26 mouse cellular contexts compared by ENCODE assay signal in genomic region chrX:164082030-164082429, GRCm38 (mm10). TPM values are rescaled to one million over a fixed set of nuclear protein-coding genes. Genes with fewer than 3 reads are reported as not detected.
DNase-seq lines count a peak whose midpoint lies in the region; ATAC-seq and TF ChIP-seq lines count a peak whose summit lies in the region.
"Had no signal": no experiment of that assay in that cellular context is flagged by ENCODE, and none has a peak within 500 bp of the region (broad histone marks: within the 10 kb centered on the region; RNA-seq: fewer than 3 reads in every experiment).

No protein-coding gene starts in this region.

- peak; percentile 59 for DNase-seq in MEL (ENCODE audit: low read depth, low spot score)
- peak; percentile 26 for DNase-seq in liver
- DNase-seq in liver, embryonic 14.5 days (ENCODE audit: low read depth in 3 of 3, low spot score in 3 of 3): peak in 1 of 3 experiments; percentile 41
- DNase-seq in retina, postnatal 1 day: no peak
- no peak for DNase-seq in MN1 (ENCODE audit: low spot score)
- no peak for DNase-seq in thymus, postnatal 0 days (ENCODE audit: low spot score)
- DNase-seq: adrenal gland, adult 2 months; adrenal gland, postnatal 25 days; cerebellum, adult 2 months; cerebellum, postnatal 14 days; forebrain, postnatal 0 days; gastrocnemius, postnatal 14 days; heart, adult 2 months; heart, postnatal 14 days had no signal

- peaks cover 0 to 14% of the 10 kb centered on the region in 2 experiments; a peak in 2 of 4 replicates for H3K36me3 ChIP-seq in MEL (ENCODE audit: control insufficient read depth in 1 of 2, insufficient read depth in 2 of 2, low read length in 2 of 2)
- no peaks in the 10 kb centered on the region for H3K36me3 ChIP-seq in liver, embryonic 14.5 days (replicated peaks; ENCODE audit: control insufficient read depth, insufficient read depth, low read depth)
- H3K36me3 ChIP-seq: embryonic facial prominence, embryonic 13.5 days; forebrain, embryonic 12.5 days; heart, embryonic 15.5 days; hindbrain, embryonic 10.5 days had no signal

- H3K4me2 ChIP-seq in liver, embryonic 14.5 days (ENCODE audit: low read depth): no peak overlapping the region
- H3K4me2 ChIP-seq: embryonic facial prominence, embryonic 13.5 days; forebrain, embryonic 12.5 days; heart, embryonic 11.5 days; heart, embryonic 15.5 days; hindbrain, embryonic 14.5 days had no signal

- no peaks in the 10 kb centered on the region for H3K9me3 ChIP-seq in MEL (replicated peaks; ENCODE audit: insufficient read depth, low read length)
- no peaks in the 10 kb centered on the region for H3K9me3 ChIP-seq in liver, embryonic 14.5 days (ENCODE audit: control insufficient read depth, low read length)
- H3K9me3 ChIP-seq: embryonic facial prominence, embryonic 13.5 days; forebrain, embryonic 12.5 days; heart, embryonic 15.5 days; hindbrain, embryonic 10.5 days had no signal

- H3K9ac ChIP-seq in MEL (ENCODE audit: control insufficient read depth, low read depth, low read length, poor library complexity, severe bottlenecking): no peak overlapping the region
- no peak overlapping the region for H3K9ac ChIP-seq in liver, embryonic 14.5 days (replicated peaks)
- H3K9ac ChIP-seq: embryonic facial prominence, embryonic 13.5 days; forebrain, embryonic 12.5 days; forebrain, postnatal 0 days; heart, embryonic 15.5 days; hindbrain, embryonic 14.5 days had no signal

- H3K4me3 ChIP-seq in MEL (ENCODE audit: control insufficient read depth in 1 of 2, insufficient read depth in 1 of 2, low read depth in 2 of 2, low read length in 2 of 2): no peak overlapping the region
- no peak overlapping the region for H3K4me3 ChIP-seq in liver, embryonic 14.5 days (ENCODE audit: insufficient read depth in 1 of 2, low read depth in 2 of 2, low read length in 2 of 2)
- H3K4me3 ChIP-seq: embryonic facial prominence, embryonic 13.5 days; forebrain, embryonic 12.5 days; heart, adult 2 months; heart, embryonic 15.5 days; hindbrain, embryonic 10.5 days had no signal

- peaks cover 6 to 11% of the 10 kb centered on the region in 2 experiments for H3K4me1 ChIP-seq in MEL (ENCODE audit: control insufficient read depth in 1 of 2, insufficient read depth in 2 of 2, low read length in 2 of 2)
- peaks cover 0 to 6% of the 10 kb centered on the region in 2 experiments; a peak in 2 of 4 replicates for H3K4me1 ChIP-seq in liver, embryonic 14.5 days (replicated peaks; ENCODE audit: control insufficient read depth in 2 of 2, insufficient read depth in 2 of 2, low read length in 1 of 2)
- H3K4me1 ChIP-seq: embryonic facial prominence, embryonic 13.5 days; forebrain, embryonic 12.5 days; heart, embryonic 15.5 days; hindbrain, embryonic 10.5 days had no signal

- no peak for TF ChIP-seq CTCF in MEL (IDR thresholded peaks at IDR 0.05 in 2 of 3, conservative IDR thresholded peaks at IDR 0.05 in 1 of 3; ENCODE audit: control insufficient read depth in 1 of 3, insufficient read depth in 1 of 3, low read depth in 2 of 3, low read length in 3 of 3, poor library complexity in 1 of 3, severe bottlenecking in 1 of 3)
- no peak for TF ChIP-seq CTCF in liver, embryonic 14.5 days (IDR thresholded peaks at IDR 0.05; ENCODE audit: low read depth)

- no peaks in the 10 kb centered on the region for H3K27me3 ChIP-seq in MEL (ENCODE audit: control insufficient read depth in 1 of 2, insufficient read depth in 2 of 2, low read length in 2 of 2)
- H3K27me3 ChIP-seq in liver, embryonic 14.5 days (ENCODE audit: control insufficient read depth, insufficient read depth, low read length): no peaks in the 10 kb centered on the region
- H3K27me3 ChIP-seq: heart, embryonic 15.5 days had no signal

- peak; percentile 45 to 64 for TF ChIP-seq EP300 in MEL (IDR thresholded peaks at IDR 0.05; ENCODE audit: low read depth in 1 of 2, low read length in 2 of 2)
- TF ChIP-seq EP300 in liver, embryonic 14.5 days (IDR thresholded peaks at IDR 0.05; ENCODE audit: low read depth): no peak

- no peak for TF ChIP-seq POLR2A in MEL (IDR thresholded peaks at IDR 0.05; ENCODE audit: control insufficient read depth in 1 of 2, insufficient read depth in 1 of 2, low read depth in 1 of 2, low read length in 2 of 2, poor library complexity in 1 of 2)

- no peaks in the 10 kb centered on the region for H3K79me2 ChIP-seq in MEL (ENCODE audit: control insufficient read depth, insufficient read depth, low read length, poor library complexity)

- no peak overlapping the region for H3K27ac ChIP-seq in MEL (ENCODE audit: control insufficient read depth, low read depth, low read length)
- H3K27ac ChIP-seq in liver, embryonic 14.5 days: no peak overlapping the region
- H3K27ac ChIP-seq: embryonic facial prominence, embryonic 13.5 days; forebrain, embryonic 12.5 days; heart, adult 2 months; heart, embryonic 15.5 days; hindbrain, embryonic 10.5 days; hindbrain, embryonic 14.5 days had no signal

- no peak for TF ChIP-seq RAD21 in MEL (IDR thresholded peaks at IDR 0.05; ENCODE audit: low read depth, low read length)

- ATAC-seq in liver, embryonic 14.5 days (ENCODE audit: insufficient read depth): peak; percentile 82
- peak; percentile 50 for ATAC-seq in megakaryocyte progenitor cell, adult 5-6 weeks (replicated peaks; ENCODE audit: poor library complexity)
- no peak for ATAC-seq in monocyte, adult 5-6 weeks (replicated peaks; ENCODE audit: insufficient number of reproducible peaks, low FRiP score, low TSS enrichment, poor library complexity, severe bottlenecking)
- ATAC-seq: forebrain, postnatal 0 days had no signal

- 51% methylated on average over 9 of the region's 9 CpGs for WGBS in liver, embryonic 14.5 days (ENCODE audit: insufficient replicate concordance)

TF ChIP-seq in MEL, 35 proteins besides CTCF, POLR2A, EP300 and RAD21:
- no peak for TF ChIP-seq KAT2A (conservative IDR thresholded peaks at IDR 0.05; ENCODE audit: low read depth, low read length)
- TF ChIP-seq ZC3H11A (IDR thresholded peaks at IDR 0.05; ENCODE audit: low read depth, low read length): no peak
- no peak for TF ChIP-seq RCOR1 (IDR thresholded peaks at IDR 0.05; ENCODE audit: low read depth, low read length)
- no peak for TF ChIP-seq POLR2AphosphoS2 (IDR thresholded peaks at IDR 0.05; ENCODE audit: low read length)
- no peak for TF ChIP-seq MYB (IDR thresholded peaks at IDR 0.05; ENCODE audit: low read depth, low read length)
- no peak for TF ChIP-seq USF1 (IDR thresholded peaks at IDR 0.05; ENCODE audit: low read depth, low read length)
- peak; percentile 73 for TF ChIP-seq GATA1 (IDR thresholded peaks at IDR 0.05; ENCODE audit: low read depth, low read length)
- TF ChIP-seq MYC (IDR thresholded peaks at IDR 0.05; ENCODE audit: low read depth, low read length): 0 out of 2 replicates have a peak, but pooled peaks have one; percentile 34
- TF ChIP-seq ETS1 (IDR thresholded peaks at IDR 0.05; ENCODE audit: low read depth, low read length): peak; percentile 23; the same call in 1 of the 2 replicates
- peak; percentile 79 for TF ChIP-seq TAL1 (IDR thresholded peaks at IDR 0.05; ENCODE audit: low read length)

RNA-seq across cellular contexts. Expression of gene Siah1b, which starts 5.7 kb away (rescaled TPM):
- total RNA-seq in MEL (2012; rRNA removed): 46.2 and 54.2 TPM in 2 replicates
- polyA plus RNA-seq in MEL (2012; ENCODE audit: insufficient read depth in 1 of 2, insufficient read length in 2 of 2, low read depth in 1 of 2, low replicate concordance in 2 of 2, missing spikeins in 1 of 2): 10 to 100 TPM in 1 of 2 experiments, not detected in 1; 65.1 TPM
- 9.7 and 11.7 TPM in 2 replicates for polyA plus RNA-seq in liver, embryonic 14.5 days (2012; rRNA removed)
- 15.0 and 15.5 TPM in 2 replicates for polyA plus RNA-seq in liver, embryonic 14.5 days (2014; fragmentation: Nextera tagmentation; extraction: Ambion mirVana)
- total RNA-seq in megakaryocyte progenitor cell, adult 5-6 weeks (2015): 15.1 and 16.3 TPM in 2 replicates
- 15.4 and 21.6 TPM in 2 replicates for total RNA-seq in megakaryocyte progenitor cell, adult 5-6 weeks (2017)
- total RNA-seq in monocyte, adult 5-6 weeks (2017): 2.7 to 9.2 TPM (median 6.3 TPM) in 3 replicates
- polyA plus RNA-seq in thymus, postnatal 0 days (2015; fragmentation: Nextera tagmentation; extraction: Ambion mirVana): 15.1 and 17.2 TPM in 2 replicates

RNA-seq across cellular contexts. Expression of gene Cltrn, which starts 6.6 kb away (rescaled TPM):
- 0.12 TPM in 1 of 2 replicates, not detected in the other for total RNA-seq in MEL (2012; rRNA removed)
- polyA plus RNA-seq in MEL (2012; ENCODE audit: insufficient read depth in 1 of 2, insufficient read length in 2 of 2, low read depth in 1 of 2, low replicate concordance in 2 of 2, missing spikeins in 1 of 2): under 1 TPM in 1 of 2 experiments, not detected in 1; 0.13 TPM
- 0.09 and 0.16 TPM in 2 replicates for polyA plus RNA-seq in liver, embryonic 14.5 days (2012; rRNA removed)
- polyA plus RNA-seq in liver, embryonic 14.5 days (2014; fragmentation: Nextera tagmentation; extraction: Ambion mirVana): 0.46 and 0.90 TPM in 2 replicates
- not detected in 2 replicates for total RNA-seq in megakaryocyte progenitor cell, adult 5-6 weeks (2015)
- not detected in 2 replicates for total RNA-seq in megakaryocyte progenitor cell, adult 5-6 weeks (2017)
- not detected in 3 replicates for total RNA-seq in monocyte, adult 5-6 weeks (2017)
- 0.25 TPM in 1 of 2 replicates, not detected in the other for polyA plus RNA-seq in thymus, postnatal 0 days (2015; fragmentation: Nextera tagmentation; extraction: Ambion mirVana)
- total RNA-seq: adrenal gland, postnatal 25 days; ES-E14; forebrain, postnatal 0 days; gastrocnemius, adult 18-20 months; gastrocnemius, postnatal 14 days; heart, adult 2 months; heart, postnatal 14 days had no signal
- polyA plus RNA-seq: adrenal gland, adult 2 months; cortical plate, adult 2 months; gonadal fat pad, adult 2 months; heart, adult 2 months; heart, embryonic 15.5 days had no signal

RNA-seq across cellular contexts. Expression of gene Car5b, which starts 54.2 kb away (rescaled TPM):
- 0.23 and 0.50 TPM in 2 replicates for total RNA-seq in MEL (2012; rRNA removed)
- under 1 TPM in 1 of 2 experiments, not detected in 1; 0.31 TPM for polyA plus RNA-seq in MEL (2012; ENCODE audit: insufficient read depth in 1 of 2, insufficient read length in 2 of 2, low read depth in 1 of 2, low replicate concordance in 2 of 2, missing spikeins in 1 of 2)
- 0.09 and 0.10 TPM in 2 replicates for polyA plus RNA-seq in liver, embryonic 14.5 days (2012; rRNA removed)
- 0.05 and 0.06 TPM in 2 replicates for polyA plus RNA-seq in liver, embryonic 14.5 days (2014; fragmentation: Nextera tagmentation; extraction: Ambion mirVana)
- total RNA-seq in megakaryocyte progenitor cell, adult 5-6 weeks (2015): 0.30 TPM in 1 of 2 replicates, not detected in the other
- total RNA-seq in megakaryocyte progenitor cell, adult 5-6 weeks (2017): 0.21 and 0.24 TPM in 2 replicates
- total RNA-seq in monocyte, adult 5-6 weeks (2017): 11.9 to 28.9 TPM (median 12.2 TPM) in 3 replicates
- 0.15 and 0.22 TPM in 2 replicates for polyA plus RNA-seq in thymus, postnatal 0 days (2015; fragmentation: Nextera tagmentation; extraction: Ambion mirVana)

RNA-seq across cellular contexts. Expression of gene Ace2, which starts 57.1 kb away (rescaled TPM):
- not detected in 2 replicates for total RNA-seq in MEL (2012; rRNA removed)
- not detected for polyA plus RNA-seq in MEL (2012; ENCODE audit: insufficient read depth in 1 of 2, insufficient read length in 2 of 2, low read depth in 1 of 2, low replicate concordance in 2 of 2, missing spikeins in 1 of 2)
- 0.01 TPM in 1 of 2 replicates, not detected in the other for polyA plus RNA-seq in liver, embryonic 14.5 days (2012; rRNA removed)
- polyA plus RNA-seq in liver, embryonic 14.5 days (2014; fragmentation: Nextera tagmentation; extraction: Ambion mirVana): not detected in 2 replicates
- total RNA-seq in megakaryocyte progenitor cell, adult 5-6 weeks (2015): not detected in 2 replicates
- total RNA-seq in megakaryocyte progenitor cell, adult 5-6 weeks (2017): not detected in 2 replicates
- not detected in 3 replicates for total RNA-seq in monocyte, adult 5-6 weeks (2017)
- 3.4 and 4.2 TPM in 2 replicates for polyA plus RNA-seq in thymus, postnatal 0 days (2015; fragmentation: Nextera tagmentation; extraction: Ambion mirVana)
- total RNA-seq: ES-E14 had no signal
- polyA plus RNA-seq: heart, embryonic 11.5 days had no signal

Comparison
In these comparisons a context has a peak if more than half of its experiments do, and no peak if none do; other contexts are left out.
1. DNase-seq: peak in MEL (single experiment) and liver (single experiment); none in retina, postnatal 1 day (single experiment), MN1 (single experiment) and thymus, postnatal 0 days (single experiment).